Mouse (Mus musculus) myocyte (in vitro differentiated cells): ENCODE measurements around the gene Catsperg1.

Source experiments
- CEBPB ChIP-seq: IDR thresholded peaks from 2 replicates; pipeline ENCODE4 v1.6.1; 2011; ENCODE audit warnings: mild to moderate bottlenecking, moderate library complexity; ENCODE audit not compliant: poor library complexity, insufficient read depth, severe bottlenecking
- MAX ChIP-seq: IDR thresholded peaks from one replicate; pipeline ENCODE4 v1.6.1; 2011; ENCODE audit warnings: low read depth, mild to moderate bottlenecking, control low read depth
- MYOD1 ChIP-seq, 3 experiments: IDR thresholded peaks; one replicate each; pipeline ENCODE4 v1.6.1; 2011; ENCODE audit warnings: control low read depth in 2 of 3, low read depth in 2 of 3, mild to moderate bottlenecking in 2 of 3, moderate library complexity in 1 of 3; ENCODE audit not compliant: insufficient read length in 2 of 3, control insufficient read depth in 1 of 3
- MYOG ChIP-seq, 3 experiments: IDR thresholded peaks; one replicate each; pipeline ENCODE4 v1.6.1; 2011; ENCODE audit warnings: control low read depth in 2 of 3, low read depth in 2 of 3, mild to moderate bottlenecking in 2 of 3; ENCODE audit not compliant: insufficient read length in 2 of 3, control insufficient read depth in 1 of 3, insufficient read depth in 1 of 3
- POLR2A ChIP-seq: IDR thresholded peaks from one replicate; pipeline ENCODE4 v1.6.1; 2011; ENCODE audit warnings: low read depth, mild to moderate bottlenecking, control low read depth, moderate library complexity; ENCODE audit not compliant: insufficient read length
- POLR2AphosphoS2 ChIP-seq: IDR thresholded peaks from one replicate; pipeline ENCODE4 v1.6.1; 2011; ENCODE audit warnings: low read depth, control low read depth; ENCODE audit not compliant: insufficient read length
- REST ChIP-seq: IDR thresholded peaks from one replicate; pipeline ENCODE4 v1.6.1; 2011; ENCODE audit warnings: mild to moderate bottlenecking, control low read depth, moderate library complexity; ENCODE audit not compliant: insufficient read depth, insufficient read length
- TCF12 ChIP-seq: IDR thresholded peaks from one replicate; pipeline ENCODE4 v1.6.1; 2011; ENCODE audit warnings: mild to moderate bottlenecking, control low read depth; ENCODE audit not compliant: poor library complexity, insufficient read depth, severe bottlenecking
- USF1 ChIP-seq: IDR thresholded peaks from one replicate; pipeline ENCODE4 v1.6.1; 2011; ENCODE audit warnings: low read depth, mild to moderate bottlenecking, control low read depth, moderate library complexity

DNA sequence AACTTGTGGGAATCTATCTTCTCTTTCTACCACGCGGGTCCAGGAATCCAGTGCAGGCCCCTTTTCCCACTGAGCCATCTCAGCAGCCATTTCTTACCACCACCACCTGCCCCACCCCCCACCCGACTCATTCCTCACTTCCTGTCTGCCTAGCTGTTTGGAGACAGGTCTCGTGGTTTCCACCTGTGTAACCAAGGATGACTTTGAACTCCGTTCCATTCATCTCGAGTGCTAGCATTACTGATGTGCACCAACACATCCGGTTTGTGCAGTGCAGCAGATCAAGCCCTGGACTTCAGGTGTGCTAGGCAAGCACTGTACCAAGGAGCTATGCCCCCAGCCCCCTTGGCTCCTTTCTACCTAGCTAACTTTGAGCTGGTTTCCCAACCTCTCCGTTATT lies 72.4 kb downstream of the Catsperg1 start:
- TF ChIP-seq POLR2A (no peak), MYOG (IDR thresholded peaks at IDR 0.05; ENCODE audit: control insufficient read depth in 1 of 3, insufficient read depth in 1 of 3, insufficient read length in 2 of 3, low read depth in 2 of 3) (no peak), MYOD1 (IDR thresholded peaks at IDR 0.05; ENCODE audit: control insufficient read depth in 1 of 3, insufficient read length in 2 of 3, low read depth in 2 of 3) (no peak), TCF12 (no peak), CEBPB (no peak), MAX (no peak), USF1 (no peak), REST (no peak), POLR2AphosphoS2 (no peak)
